Mouse (Mus musculus) ES-E14 (cell line): ENCODE data around the gene Tssk6. TPM values are rescaled to one million over a fixed set of nuclear protein-coding genes. Genes with fewer than 3 reads are reported as not detected.

Experiments used
- DNase-seq: peaks from one replicate; pipeline ENCODE4 v3.0.0-alpha.2; 2013; ENCODE audit warnings: low read depth, low spot score
- H3K27ac ChIP-seq: 2 replicates; pipeline ENCODE4 v1.5.1; 2012; ENCODE audit warnings: low read depth, mild to moderate bottlenecking, low read length, moderate library complexity, mixed read lengths; ENCODE audit not compliant: poor library complexity, insufficient read depth, severe bottlenecking
- H3K36me3 ChIP-seq: 2 replicates; pipeline ENCODE4 v1.6.1; 2012; ENCODE audit warnings: mild to moderate bottlenecking, low read length, moderate library complexity, mixed read lengths; ENCODE audit not compliant: control insufficient read depth, poor library complexity, insufficient read depth, severe bottlenecking
- H3K4me1 ChIP-seq, 2 experiments: fragments of 150-350 bp in 1 of 2; sonication (generic) in 1 of 2; 2 replicates each; pipeline ENCODE4 v1.6.1; 2012; ENCODE audit warnings: low read length in 2 of 2, mild to moderate bottlenecking in 1 of 2, mixed read lengths in 1 of 2; ENCODE audit not compliant: control insufficient read depth in 2 of 2, insufficient read depth in 2 of 2, poor library complexity in 1 of 2
- H3K4me3 ChIP-seq, 2 experiments: fragments of 150-350 bp in 1 of 2; sonication (generic) in 1 of 2; 2 replicates each; pipeline ENCODE4 v1.5.1; 2012; ENCODE audit warnings: low read length in 2 of 2, low read depth in 1 of 2, mild to moderate bottlenecking in 1 of 2, mixed read lengths in 1 of 2; ENCODE audit not compliant: insufficient read depth in 1 of 2, poor library complexity in 1 of 2, severe bottlenecking in 1 of 2
- H3K9ac ChIP-seq: 2 replicates; pipeline ENCODE4 v1.6.1; 2012; ENCODE audit warnings: low read depth, mild to moderate bottlenecking, low read length, mixed read lengths; ENCODE audit not compliant: poor library complexity, insufficient read depth, severe bottlenecking
- H3K9me3 ChIP-seq: fragments of 150-350 bp; sonication (generic); 2 replicates; pipeline ENCODE4 v1.6.1; 2012; ENCODE audit warnings: low read depth, mild to moderate bottlenecking, low read length; ENCODE audit not compliant: control insufficient read depth, insufficient read depth
- CHD2 ChIP-seq: IDR thresholded peaks from 2 replicates; pipeline ENCODE4 v1.6.1; 2014; ENCODE audit warnings: mild to moderate bottlenecking, low read depth, low read length, inconsistent platforms
- HCFC1 ChIP-seq: IDR thresholded peaks from 2 replicates; pipeline ENCODE4 v1.6.1; 2012; ENCODE audit warnings: low read length, inconsistent platforms, borderline replicate concordance; ENCODE audit not compliant: insufficient read depth
- MAFK ChIP-seq: IDR thresholded peaks from 2 replicates; pipeline ENCODE4 v1.6.1; 2014; ENCODE audit warnings: mild to moderate bottlenecking, low read depth, low read length, inconsistent platforms; ENCODE audit not compliant: insufficient read depth
- ZC3H11A ChIP-seq: IDR thresholded peaks from 2 replicates; pipeline ENCODE4 v1.6.1; 2012; ENCODE audit warnings: low read depth, mild to moderate bottlenecking, inconsistent platforms, low read length, borderline replicate concordance
- ZNF384 ChIP-seq: IDR thresholded peaks from 2 replicates; pipeline ENCODE4 v1.6.1; 2012; ENCODE audit warnings: low read depth, low read length, inconsistent platforms
- in situ Hi-C, 2 experiments: fragments of 600-800 bp; cut with MboI; formaldehyde crosslinking; loops; one replicate each; pipeline ENCODE4 v1.15.1; 2025; ENCODE audit warnings: low sequenced_read_pairs in 2 of 2, inconsistent platforms in 1 of 2; ENCODE audit not compliant: unreplicated experiment in 2 of 2
- total RNA-seq: library from RNA; depleted of rRNA; stranded (reverse); fragments of 300-350 nt; gene quantifications from 2 replicates; pipeline ENCODE4 v1.2.3, GENCODE M21; 2012

The Tssk6 gene
- total RNA-seq, 1 experiment, result 2.5 TPM

DNA sequence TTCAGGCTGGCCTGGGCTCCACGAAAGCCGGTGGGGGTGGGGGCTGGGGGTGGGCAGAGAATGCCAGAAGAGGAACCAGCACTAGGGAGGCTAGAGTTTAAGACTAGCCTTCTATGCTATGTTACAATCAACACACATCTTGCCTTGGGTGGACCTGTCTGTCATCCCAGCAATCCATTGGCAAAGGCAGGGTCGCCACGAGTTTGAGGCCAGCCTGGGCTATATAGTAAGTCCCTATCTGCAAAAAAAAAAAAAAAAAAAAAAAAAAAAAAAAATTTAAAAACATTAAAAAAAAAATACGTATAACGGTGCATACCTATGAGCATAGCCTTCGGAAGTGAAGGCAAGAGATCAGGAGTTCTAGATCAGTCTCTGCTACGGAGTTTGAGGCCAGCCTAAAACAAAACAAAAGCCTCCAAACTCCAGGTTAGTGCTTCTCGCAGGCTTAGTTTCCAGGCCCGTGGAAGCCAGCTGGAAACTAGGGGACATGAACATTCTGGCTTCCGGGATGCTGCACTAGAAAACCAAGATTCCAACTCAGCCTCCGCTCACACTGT, 1.0 kb upstream of the Tssk6 start:
- Histone ChIP-seq H3K36me3 (peaks cover 15% of the 10 kb centered on the region), H3K9me3 (no peaks in the 10 kb centered on the region), H3K4me3 (peak overlapping the region; percentile 72 to 87), H3K27ac (peak overlapping the region; percentile 53), H3K4me1 (peaks cover 0 to 16% of the 10 kb centered on the region in 2 experiments; a peak in 2 of 4 replicates), H3K9ac (peak overlapping the region; percentile 83)
- in situ Hi-C loops, result no loop called here
- no peak for DNase-seq
- TF ChIP-seq HCFC1 (no peak), ZC3H11A (no peak), CHD2 (no peak), ZNF384 (peak; percentile 84; the same call in 1 of the 2 replicates)

DNA sequence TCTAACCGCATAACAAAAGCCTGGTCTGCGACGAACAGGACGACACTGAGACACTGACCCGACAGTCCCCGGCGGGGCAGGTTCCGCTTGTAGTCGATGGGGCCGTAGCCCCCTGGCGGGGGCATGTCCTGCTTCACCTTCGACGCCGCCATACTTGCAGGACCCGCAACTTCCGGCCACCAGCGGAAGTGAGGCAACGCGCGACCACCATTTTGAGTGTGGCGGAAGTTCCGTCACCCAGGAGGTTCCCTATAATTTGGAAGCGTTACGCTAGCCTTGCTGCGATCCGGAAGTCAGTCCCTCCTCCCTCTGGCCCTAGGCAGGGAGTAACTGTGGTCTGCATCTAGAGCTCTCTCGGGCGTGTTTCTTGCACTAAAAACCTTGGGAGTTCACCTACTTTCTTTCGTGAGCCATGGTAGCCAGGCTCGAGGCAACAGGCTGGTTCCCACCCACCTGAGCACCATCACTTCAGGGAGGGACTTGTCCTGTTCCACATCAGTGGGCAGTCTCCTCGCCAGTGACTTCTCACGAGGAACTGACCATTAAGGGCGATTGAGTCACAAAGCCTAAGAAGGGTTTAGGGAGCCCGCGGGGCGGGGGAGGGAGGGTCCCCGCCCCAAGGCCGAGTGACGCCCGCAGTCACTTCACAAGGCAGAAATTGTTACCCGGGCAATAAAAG, 361 bp upstream of the Tssk6 start:
- peak overlapping the region; percentile 72 to 87 for H3K4me3 ChIP-seq
- no peaks in the 10 kb centered on the region for H3K9me3 ChIP-seq
- peaks cover 0 to 16% of the 10 kb centered on the region in 2 experiments; a peak in 2 of 4 replicates for H3K4me1 ChIP-seq
- peak overlapping the region; percentile 56 for H3K27ac ChIP-seq
- peaks cover 10% of the 10 kb centered on the region for H3K36me3 ChIP-seq
- peak; percentile 91 for DNase-seq
- H3K9ac ChIP-seq, result peak overlapping the region; percentile 92
- in situ Hi-C loops, result no loop called here
- no peak for TF ChIP-seq CHD2
- TF ChIP-seq ZC3H11A, result no peak
- peak; percentile 97 for TF ChIP-seq HCFC1
- TF ChIP-seq ZNF384, result no peak

DNA sequence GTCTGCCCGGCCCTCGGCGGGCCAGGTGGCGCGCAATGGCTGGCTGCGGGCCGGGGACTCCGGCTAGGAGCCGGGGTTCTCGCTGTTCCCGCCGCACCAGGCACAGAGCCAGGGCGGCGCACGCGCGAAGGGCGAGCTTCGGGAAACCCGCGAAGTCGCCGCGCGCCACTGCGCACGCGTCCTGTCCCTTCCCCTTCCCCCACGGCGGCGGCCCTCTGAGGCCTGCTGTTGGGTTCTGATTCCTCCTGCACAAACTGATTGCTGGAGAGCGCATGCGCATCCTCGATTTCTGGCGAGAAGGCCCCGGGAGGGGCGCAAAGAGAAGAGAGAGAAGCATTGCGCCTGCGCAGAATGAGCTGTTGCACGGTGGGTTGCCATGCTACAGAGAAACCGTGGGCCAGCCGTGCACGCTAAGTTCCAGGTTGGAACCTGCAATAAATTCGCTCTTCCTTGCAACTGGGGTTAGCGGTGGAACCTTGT, 1.1 kb downstream of the Tssk6 start:
- Histone ChIP-seq H3K9ac (peak overlapping the region; percentile 92), H3K9me3 (no peaks in the 10 kb centered on the region), H3K36me3 (peaks cover 4% of the 10 kb centered on the region), H3K27ac (peak overlapping the region; percentile 64), H3K4me1 (peaks cover 0 to 15% of the 10 kb centered on the region in 2 experiments; a peak in 2 of 4 replicates), H3K4me3 (peak overlapping the region; percentile 65 to 67)
- DNase-seq, result peak; percentile 100
- no peak for TF ChIP-seq ZC3H11A
- TF ChIP-seq ZNF384, result no peak
- no peak for TF ChIP-seq HCFC1
- TF ChIP-seq MAFK, result no peak
- no peak for TF ChIP-seq CHD2
- in situ Hi-C loops, result no loop called here

DNA sequence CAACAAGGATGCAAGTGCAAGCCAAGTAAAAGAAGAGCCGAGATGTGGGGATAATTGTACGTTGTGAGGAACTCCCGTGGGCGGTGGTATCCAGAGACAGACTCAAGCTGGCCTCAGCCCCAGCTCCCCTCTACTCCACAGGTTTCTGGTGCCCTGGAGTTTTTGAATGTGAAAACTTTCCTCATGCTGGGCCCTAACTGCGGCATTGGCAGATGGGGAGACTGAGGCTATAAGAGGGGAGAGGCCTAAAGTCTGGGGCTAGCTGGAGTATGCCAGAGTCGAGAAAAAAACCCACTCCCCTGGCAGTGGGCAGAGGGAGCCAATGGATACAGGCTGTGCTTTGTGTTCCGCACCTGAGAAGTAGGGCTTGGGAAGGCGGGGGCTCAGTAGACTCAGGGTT, 2.1 kb downstream of the Tssk6 start:
- in situ Hi-C loops, result no loop called here
- H3K27ac ChIP-seq, result no peak overlapping the region
- no peaks in the 10 kb centered on the region for H3K9me3 ChIP-seq
- DNase-seq, result no peak
- peaks cover 12% of the 10 kb centered on the region for H3K36me3 ChIP-seq
- TF ChIP-seq HCFC1, result no peak
- no peak for TF ChIP-seq CHD2
- no peak for TF ChIP-seq ZNF384
- no peak for TF ChIP-seq ZC3H11A
- TF ChIP-seq MAFK, result no peak
- H3K9ac ChIP-seq, result peak overlapping the region; percentile 76; the same call in 1 of the 2 replicates
- H3K4me3 ChIP-seq, result no peak overlapping the region
- H3K4me1 ChIP-seq, result peaks cover 0 to 15% of the 10 kb centered on the region in 2 experiments; a peak in 2 of 4 replicates
